Comparison of ENCODE assay signal across 9 mouse cellular contexts in the genomic region with DNA sequence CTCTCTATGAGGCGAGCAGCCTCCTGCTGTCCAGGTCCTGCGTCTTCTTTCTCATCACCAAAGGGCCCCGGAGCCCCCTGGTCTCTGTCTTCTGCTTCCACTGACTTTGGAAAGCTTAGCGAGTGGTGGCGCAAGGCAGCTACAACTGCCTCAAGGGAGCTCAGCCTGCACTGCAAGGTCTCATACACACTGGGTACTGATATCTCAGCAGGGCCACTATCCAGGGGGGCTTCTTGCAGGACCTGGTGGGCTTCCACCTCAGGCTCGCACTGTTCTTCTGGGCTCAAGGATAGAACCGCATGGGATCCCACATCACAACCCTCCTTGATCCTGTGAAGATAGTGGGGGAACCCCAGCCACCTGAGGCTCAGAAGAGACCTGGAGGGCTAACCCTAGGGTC. TPM values are rescaled to one million over a fixed set of nuclear protein-coding genes. Genes with fewer than 3 reads are reported as not detected.
A peak's percentile ranks its signal among the peaks of the same experiment; 100 is the strongest.
DNase-seq lines count a peak whose midpoint lies in the region; ATAC-seq and TF ChIP-seq lines count a peak whose summit lies in the region.
"Had no signal": no experiment of that assay in that cellular context is flagged by ENCODE, and none has a peak within 500 bp of the region (broad histone marks: within the 10 kb centered on the region; RNA-seq: fewer than 3 reads in every experiment).

No protein-coding gene starts in this region.

- no peak for ATAC-seq in heart, embryonic 12.5 days (ENCODE audit: insufficient number of reproducible peaks, low FRiP score)
- no peak for ATAC-seq in lung, embryonic 15.5 days (ENCODE audit: borderline replicate concordance, extremely low read depth, low FRiP score, low TSS enrichment)
- ATAC-seq in liver, postnatal 0 days = no peak
- ATAC-seq: activated CD4-positive, CD25-positive, alpha-beta regulatory T cell, adult 4 months had no signal

- H3K27ac ChIP-seq in heart, embryonic 12.5 days (ENCODE audit: poor library complexity, severe bottlenecking) = no peak overlapping the region
- 0 out of 2 replicates have a peak overlapping the region, but pooled peaks have one; percentile 9 for H3K27ac ChIP-seq in lung, embryonic 15.5 days
- no peak overlapping the region for H3K27ac ChIP-seq in liver, postnatal 0 days (ENCODE audit: low read depth)

- no peak overlapping the region for H3K9ac ChIP-seq in heart, embryonic 12.5 days
- 0 out of 2 replicates have a peak overlapping the region, but pooled peaks have one; percentile 2 for H3K9ac ChIP-seq in lung, embryonic 15.5 days
- no peak overlapping the region for H3K9ac ChIP-seq in liver, postnatal 0 days (replicated peaks)

- no peaks in the 10 kb centered on the region for H3K9me3 ChIP-seq in heart, embryonic 12.5 days (replicated peaks)
- H3K9me3 ChIP-seq in lung, embryonic 15.5 days = no peaks in the 10 kb centered on the region
- H3K9me3 ChIP-seq in liver, postnatal 0 days (ENCODE audit: low read length) = no peaks in the 10 kb centered on the region

- peaks cover 14% of the 10 kb centered on the region for H3K36me3 ChIP-seq in heart, embryonic 12.5 days
- peaks cover 9% of the 10 kb centered on the region for H3K36me3 ChIP-seq in lung, embryonic 15.5 days
- H3K36me3 ChIP-seq in liver, postnatal 0 days (replicated peaks; ENCODE audit: insufficient read depth, low read length) = peaks cover 9% of the 10 kb centered on the region; the same call in 1 of the 2 replicates

- peaks cover 8% of the 10 kb centered on the region for H3K4me1 ChIP-seq in heart, embryonic 12.5 days (replicated peaks)
- peaks cover 14% of the 10 kb centered on the region for H3K4me1 ChIP-seq in lung, embryonic 15.5 days
- peaks cover 12% of the 10 kb centered on the region for H3K4me1 ChIP-seq in liver, postnatal 0 days (ENCODE audit: insufficient read depth)

- H3K4me2 ChIP-seq in heart, embryonic 12.5 days = no peak overlapping the region
- H3K4me2 ChIP-seq in lung, embryonic 15.5 days = peak overlapping the region; percentile 80
- H3K4me2 ChIP-seq in liver, postnatal 0 days (ENCODE audit: low read depth, low read length) = peak overlapping the region; percentile 16

- TF ChIP-seq CTCF in liver, postnatal 0 days (IDR thresholded peaks at IDR 0.05; ENCODE audit: low read depth) = no peak

- no peaks in the 10 kb centered on the region for H3K27me3 ChIP-seq in heart, embryonic 12.5 days (replicated peaks)
- no peaks in the 10 kb centered on the region for H3K27me3 ChIP-seq in lung, embryonic 15.5 days
- H3K27me3 ChIP-seq in liver, postnatal 0 days (ENCODE audit: insufficient read depth, low read length) = no peaks in the 10 kb centered on the region

- peak; percentile 3 to 8 for DNase-seq in heart, adult 18-20 months
- no peak for DNase-seq in lung, adult 18-20 months
- peak; percentile 4 for DNase-seq in heart, postnatal 4 days
- DNase-seq in liver, postnatal 0 days = no peak
- no peak for DNase-seq in spleen, postnatal 10 days (ENCODE audit: low spot score in 2 of 2)
- DNase-seq in urinary bladder, postnatal 14 days (ENCODE audit: low spot score) = no peak

- 83% methylated on average over 7 of the region's 7 CpGs for WGBS in heart, embryonic 12.5 days
- 73% methylated on average over 7 of the region's 7 CpGs for WGBS in lung, embryonic 15.5 days
- WGBS in liver, postnatal 0 days (ENCODE audit: insufficient replicate concordance) = 79% methylated on average over 7 of the region's 7 CpGs

- no peak for TF ChIP-seq EP300 in liver, postnatal 0 days (IDR thresholded peaks at IDR 0.05; ENCODE audit: low read depth)

- H3K4me3 ChIP-seq in heart, embryonic 12.5 days = no peak overlapping the region
- peak overlapping the region; percentile 20 for H3K4me3 ChIP-seq in lung, embryonic 15.5 days
- no peak overlapping the region for H3K4me3 ChIP-seq in liver, postnatal 0 days (ENCODE audit: low read depth, low read length)

RNA-seq across cellular contexts. Expression of gene Ushbp1, which starts 1.1 kb away (rescaled TPM):
- total RNA-seq in heart, adult 18-20 months (2021) = 10 to 100 TPM; 20.4 to 23.2 TPM
- polyA plus RNA-seq in heart, embryonic 12.5 days (2016; fragmentation: Nextera tagmentation; extraction: Ambion mirVana) = 4.8 and 6.1 TPM in 2 replicates
- polyA plus RNA-seq in lung, embryonic 15.5 days (2015; fragmentation: Nextera tagmentation; extraction: Ambion mirVana) = 28.2 and 30.7 TPM in 2 replicates
- total RNA-seq in heart, postnatal 4 days (2021) = 10 to 100 TPM; 27.2 to 27.9 TPM
- polyA plus RNA-seq in liver, postnatal 0 days (2015; fragmentation: Nextera tagmentation; extraction: Ambion mirVana) = 4.6 and 5.6 TPM in 2 replicates

RNA-seq across cellular contexts. Expression of gene Babam1, which starts 2.2 kb away (rescaled TPM):
- 10 to 100 TPM; 67.9 to 69.8 TPM for total RNA-seq in heart, adult 18-20 months (2021)
- 77.6 and 94.2 TPM in 2 replicates for polyA plus RNA-seq in heart, embryonic 12.5 days (2016; fragmentation: Nextera tagmentation; extraction: Ambion mirVana)
- polyA plus RNA-seq in lung, embryonic 15.5 days (2015; fragmentation: Nextera tagmentation; extraction: Ambion mirVana) = 109 and 112 TPM in 2 replicates
- 10 to 100 TPM; 69.4 to 70.7 TPM for total RNA-seq in heart, postnatal 4 days (2021)
- polyA plus RNA-seq in liver, postnatal 0 days (2015; fragmentation: Nextera tagmentation; extraction: Ambion mirVana) = 40.0 and 40.7 TPM in 2 replicates

RNA-seq across cellular contexts. Expression of gene Ankle1, which starts 11.3 kb away (rescaled TPM):
- not detected for total RNA-seq in heart, adult 18-20 months (2021)
- polyA plus RNA-seq in heart, embryonic 12.5 days (2016; fragmentation: Nextera tagmentation; extraction: Ambion mirVana) = 28.8 and 30.2 TPM in 2 replicates
- 42.6 and 46.7 TPM in 2 replicates for polyA plus RNA-seq in lung, embryonic 15.5 days (2015; fragmentation: Nextera tagmentation; extraction: Ambion mirVana)
- total RNA-seq in heart, postnatal 4 days (2021) = 1 to 10 TPM; 9.8 TPM
- polyA plus RNA-seq in liver, postnatal 0 days (2015; fragmentation: Nextera tagmentation; extraction: Ambion mirVana) = 11.4 and 11.9 TPM in 2 replicates

RNA-seq across cellular contexts. Expression of gene Nr2f6, which starts 12.7 kb away (rescaled TPM):
- 10 to 100 TPM; 48.0 to 53.8 TPM for total RNA-seq in heart, adult 18-20 months (2021)
- 63.6 and 64.3 TPM in 2 replicates for polyA plus RNA-seq in heart, embryonic 12.5 days (2016; fragmentation: Nextera tagmentation; extraction: Ambion mirVana)
- 76.6 and 80.4 TPM in 2 replicates for polyA plus RNA-seq in lung, embryonic 15.5 days (2015; fragmentation: Nextera tagmentation; extraction: Ambion mirVana)
- total RNA-seq in heart, postnatal 4 days (2021) = 10 to 100 TPM; 64.9 to 66.4 TPM
- 38.0 and 46.6 TPM in 2 replicates for polyA plus RNA-seq in liver, postnatal 0 days (2015; fragmentation: Nextera tagmentation; extraction: Ambion mirVana)

RNA-seq across cellular contexts. Expression of gene Ocel1, which starts 23.4 kb away (rescaled TPM):
- 10 to 100 TPM; 14.2 to 14.9 TPM for total RNA-seq in heart, adult 18-20 months (2021)
- 5.5 and 5.7 TPM in 2 replicates for polyA plus RNA-seq in heart, embryonic 12.5 days (2016; fragmentation: Nextera tagmentation; extraction: Ambion mirVana)
- 7.0 and 7.2 TPM in 2 replicates for polyA plus RNA-seq in lung, embryonic 15.5 days (2015; fragmentation: Nextera tagmentation; extraction: Ambion mirVana)
- total RNA-seq in heart, postnatal 4 days (2021) = 1 to 10 TPM; 7.9 to 9.9 TPM
- 5.3 and 5.9 TPM in 2 replicates for polyA plus RNA-seq in liver, postnatal 0 days (2015; fragmentation: Nextera tagmentation; extraction: Ambion mirVana)

Comparison
In these comparisons a context has a peak if more than half of its experiments do, and no peak if none do; other contexts are left out.
1. DNase-seq: peak in heart, adult 18-20 months (2 of 2) and heart, postnatal 4 days (single experiment); none in lung, adult 18-20 months (0 of 2), liver, postnatal 0 days (single experiment), spleen, postnatal 10 days (0 of 2) and urinary bladder, postnatal 14 days (single experiment).